Mouse (Mus musculus) embryonic facial prominence, embryonic 15.5 days (tissue): ENCODE results near the gene Cnksr1. TPM values are rescaled to one million over a fixed set of nuclear protein-coding genes. Genes with fewer than 3 reads are reported as not detected.

Experiments
- ATAC-seq: fragments of 200-750 bp; cut with Nextera tagmentation; 2 replicates; pipeline ENCODE4 v1.8.0; 2017; ENCODE audit warnings: low read depth, moderate TSS enrichment; ENCODE audit not compliant: insufficient number of reproducible peaks, low FRiP score, low TSS enrichment
- H3K27ac ChIP-seq: fragments of 300-500 bp; sonication (generic); replicated peaks from 2 replicates; pipeline ENCODE4 v1.5.1; 2015; ENCODE audit warnings: mild to moderate bottlenecking, inconsistent platforms
- H3K27me3 ChIP-seq: fragments of 300-500 bp; sonication (generic); 2 replicates; pipeline ENCODE4 v1.6.1; 2015; ENCODE audit warnings: inconsistent platforms
- H3K36me3 ChIP-seq: fragments of 300-500 bp; sonication (generic); 2 replicates; pipeline ENCODE4 v1.6.1; 2015; ENCODE audit warnings: mild to moderate bottlenecking, inconsistent platforms
- H3K4me1 ChIP-seq: fragments of 300-500 bp; sonication (generic); 2 replicates; pipeline ENCODE4 v1.6.1; 2015; ENCODE audit warnings: inconsistent platforms
- H3K4me2 ChIP-seq: fragments of 300-500 bp; sonication (generic); replicated peaks from 2 replicates; pipeline ENCODE4 v1.6.1; 2015; ENCODE audit warnings: mild to moderate bottlenecking, inconsistent platforms
- H3K4me3 ChIP-seq: fragments of 300-500 bp; sonication (generic); replicated peaks from 2 replicates; pipeline ENCODE4 v1.5.1; 2015; ENCODE audit warnings: mild to moderate bottlenecking, inconsistent platforms
- H3K9ac ChIP-seq: fragments of 300-500 bp; sonication (generic); 2 replicates; pipeline ENCODE4 v1.6.1; 2015; ENCODE audit warnings: inconsistent platforms
- H3K9me3 ChIP-seq: fragments of 300-500 bp; sonication (generic); replicated peaks from 2 replicates; pipeline ENCODE4 v1.6.1; 2016; ENCODE audit warnings: inconsistent platforms
- WGBS: fragments of 180-500 bp; shearing (Covaris S2); methylation state at CpG from one replicate; pipeline ENCODE4 v1.1.7; 2015; 5-methylcytosine and 5-hydroxymethylcytosine counted together
- polyA plus RNA-seq: library from polyadenylated mRNA; unstranded; fragments of >200 nt; fragmentation: Nextera tagmentation; extraction: Ambion mirVana; gene quantifications from 2 replicates; pipeline ENCODE4 v1.2.1, GENCODE M21; 2015

The Cnksr1 gene
- polyA plus RNA-seq, 1 experiment from 2014 or later = 6.7 TPM

DNA sequence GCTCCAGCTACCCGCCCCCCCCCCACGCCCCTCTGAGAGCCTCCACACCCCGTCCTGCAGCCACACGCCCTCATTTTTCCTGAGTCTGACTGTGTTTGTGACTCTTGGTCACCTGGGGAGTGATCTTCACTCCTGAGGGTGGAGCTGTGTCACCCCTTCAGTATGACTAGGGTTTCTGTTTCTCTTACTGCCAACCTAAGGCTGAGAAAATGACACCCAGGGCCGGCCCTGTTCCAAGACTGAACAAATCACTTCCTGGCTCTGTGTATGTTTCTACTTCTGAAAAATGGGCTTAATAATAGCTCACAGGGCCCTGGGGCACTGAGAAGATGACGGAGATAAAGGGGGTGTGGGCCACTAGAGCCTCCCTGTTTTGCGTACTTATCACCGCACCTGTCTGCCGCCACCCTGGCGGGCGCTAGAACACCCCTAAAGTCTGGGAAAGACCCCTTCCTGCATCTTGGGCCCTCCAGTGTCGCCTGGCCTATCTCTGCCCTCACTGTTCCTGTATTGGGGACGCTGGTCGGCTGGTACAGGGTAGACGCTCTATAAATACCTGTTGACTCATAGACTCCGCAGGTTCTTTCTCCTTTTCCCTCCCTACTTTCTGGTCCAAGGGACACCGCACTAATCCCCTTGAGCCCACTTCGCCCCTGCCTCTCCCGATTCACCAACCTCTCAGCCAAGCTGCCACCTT lies 469 bp downstream of the Cnksr1 start:
- H3K27ac ChIP-seq = peak overlapping the region; percentile 29; the same call in 1 of the 2 replicates
- H3K4me3 ChIP-seq = peak overlapping the region; percentile 38
- WGBS = 14% methylated on average over 19 of the region's 19 CpGs
- H3K9ac ChIP-seq = 0 out of 2 replicates have a peak overlapping the region, but pooled peaks have one; percentile 13
- H3K4me2 ChIP-seq = peak overlapping the region; percentile 53
- peaks cover 14% of the 10 kb centered on the region for H3K4me1 ChIP-seq
- no peaks in the 10 kb centered on the region for H3K36me3 ChIP-seq
- H3K27me3 ChIP-seq = peaks cover 14% of the 10 kb centered on the region
- ATAC-seq = no peak
- H3K9me3 ChIP-seq = no peaks in the 10 kb centered on the region

DNA sequence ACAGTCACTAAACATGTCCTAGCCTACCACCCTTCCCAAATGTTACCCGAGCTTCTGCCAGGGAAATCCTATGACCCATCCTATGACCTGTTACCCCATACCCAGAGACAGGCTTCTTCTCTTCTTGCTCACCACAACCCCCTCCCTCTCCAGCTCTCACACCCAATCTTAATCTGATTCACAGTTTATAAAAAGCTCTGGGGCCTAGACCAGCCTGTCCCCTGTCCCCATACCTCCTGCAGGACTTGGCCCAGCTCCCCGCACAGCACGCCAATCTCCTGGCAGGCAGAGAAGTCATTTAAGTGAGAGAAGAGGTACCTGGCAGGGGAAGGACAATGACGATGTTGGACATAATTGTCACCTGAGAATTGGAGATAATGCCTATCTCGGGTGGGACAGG lies 3.3 kb downstream of the Cnksr1 start:
- H3K36me3 ChIP-seq = no peaks in the 10 kb centered on the region
- no peak overlapping the region for H3K4me3 ChIP-seq
- H3K9ac ChIP-seq = no peak overlapping the region
- no peak for ATAC-seq
- H3K27me3 ChIP-seq = peaks cover 14% of the 10 kb centered on the region
- 74% methylated on average over 5 of the region's 5 CpGs for WGBS
- H3K27ac ChIP-seq = no peak overlapping the region
- H3K4me1 ChIP-seq = peaks cover 14% of the 10 kb centered on the region
- H3K4me2 ChIP-seq = no peak overlapping the region
- H3K9me3 ChIP-seq = no peaks in the 10 kb centered on the region

GRCm38 (mm10) chr4:134230431-134230830 lies 7.8 kb downstream of the Cnksr1 start:
- 32% methylated on average over 8 of the region's 8 CpGs for WGBS

DNA sequence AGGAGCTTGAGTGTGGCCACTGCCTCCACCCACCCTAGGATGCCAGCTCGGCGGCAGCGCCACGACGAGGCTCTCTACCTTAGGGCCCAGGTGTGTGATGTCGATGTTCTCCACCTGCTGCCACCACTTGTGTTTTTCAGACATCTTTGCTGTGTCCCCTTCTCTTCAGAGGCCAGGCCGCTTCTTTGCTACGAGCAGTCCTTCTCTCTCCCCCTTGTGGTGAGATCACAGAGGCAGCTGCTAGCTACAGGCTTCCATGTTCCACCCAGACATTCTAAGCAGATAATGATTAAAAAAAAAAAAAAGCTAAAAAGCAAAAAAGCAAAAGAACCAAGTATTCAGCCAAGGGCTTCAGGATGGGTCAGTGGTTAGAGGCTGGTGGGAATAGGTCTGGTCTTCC lies 11.0 kb downstream of the Cnksr1 start, which contains the start of gene Catsper4:
Gene Catsper4 (minus strand): TSS at position 190 of the 400 bp plus-strand sequence.
- 69% methylated on average over 8 of the region's 8 CpGs for WGBS
- H3K4me1 ChIP-seq = no peaks in the 10 kb centered on the region
- H3K36me3 ChIP-seq = no peaks in the 10 kb centered on the region
- H3K27me3 ChIP-seq = no peaks in the 10 kb centered on the region
- no peak within 1 kb of the TSS for H3K9ac ChIP-seq
- no peak within 1 kb of the TSS for H3K4me2 ChIP-seq
- no peak for ATAC-seq
- no peak within 1 kb of the TSS for H3K27ac ChIP-seq
- H3K4me3 ChIP-seq = no peak within 1 kb of the TSS
- no peaks in the 10 kb centered on the region for H3K9me3 ChIP-seq

More at GRCm38 (mm10) chr4:134230431-134230830, 7.8 kb downstream of the Cnksr1 start:
- Histone ChIP-seq H3K27ac (no peak overlapping the region), H3K36me3 (no peaks in the 10 kb centered on the region), H3K4me3 (no peak overlapping the region), H3K9me3 (no peaks in the 10 kb centered on the region), H3K27me3 (no peaks in the 10 kb centered on the region), H3K4me2 (no peak overlapping the region), H3K9ac (no peak overlapping the region), H3K4me1 (no peaks in the 10 kb centered on the region)
- ATAC-seq = no peak

GRCm38 (mm10) chr4:134222793-134223600 lies 15.2 kb downstream of the Cnksr1 start:
- no peak overlapping the region for H3K27ac ChIP-seq
- H3K27me3 ChIP-seq = no peaks in the 10 kb centered on the region
- H3K4me2 ChIP-seq = no peak overlapping the region
- no peak for ATAC-seq
- WGBS = 56% methylated on average over 11 of the region's 11 CpGs
- H3K4me1 ChIP-seq = no peaks in the 10 kb centered on the region
- H3K9ac ChIP-seq = no peak overlapping the region
- no peaks in the 10 kb centered on the region for H3K36me3 ChIP-seq
- no peaks in the 10 kb centered on the region for H3K9me3 ChIP-seq
- no peak overlapping the region for H3K4me3 ChIP-seq

DNA sequence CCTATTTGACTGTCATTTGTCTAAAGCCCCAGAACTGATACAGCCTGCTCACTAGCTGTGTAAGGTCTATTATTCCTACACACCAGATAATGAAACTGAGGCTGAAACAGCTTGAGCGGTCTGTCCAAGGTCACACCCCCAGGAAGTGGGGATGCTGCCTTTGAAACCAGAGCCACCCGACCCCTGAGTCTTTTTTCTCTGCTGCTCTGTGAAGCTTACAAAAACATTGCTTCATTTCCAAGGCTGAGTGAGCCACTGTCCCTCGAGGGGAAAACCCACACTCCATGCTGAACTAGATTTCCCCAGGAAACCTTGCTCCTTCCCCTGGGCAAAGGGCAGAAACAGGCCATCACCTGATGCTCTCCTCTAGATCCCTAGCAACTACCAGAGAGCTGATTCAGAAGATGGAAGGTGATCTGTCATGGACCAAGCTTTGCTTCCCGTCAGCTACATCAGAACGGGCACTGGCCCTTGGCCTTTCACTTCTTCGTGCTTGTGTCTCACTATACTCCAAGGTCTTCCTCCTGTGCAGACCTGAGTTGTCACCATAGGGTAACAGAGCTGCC lies 31.6 kb downstream of the Cnksr1 start:
- peaks cover 3% of the 10 kb centered on the region; the same call in 1 of the 2 replicates for H3K27me3 ChIP-seq
- H3K36me3 ChIP-seq = no peaks in the 10 kb centered on the region
- no peak overlapping the region for H3K4me3 ChIP-seq
- H3K27ac ChIP-seq = no peak overlapping the region
- no peak overlapping the region for H3K4me2 ChIP-seq
- H3K4me1 ChIP-seq = no peaks in the 10 kb centered on the region
- H3K9me3 ChIP-seq = no peaks in the 10 kb centered on the region
- ATAC-seq = no peak
- H3K9ac ChIP-seq = no peak overlapping the region
- WGBS = 41% methylated on average over 6 of the region's 6 CpGs

- Histone ChIP-seq H3K9me3 (no peaks in the 10 kb centered on the region), H3K4me2 (no peak overlapping the region), H3K36me3 (no peaks in the 10 kb centered on the region), H3K27ac (no peak overlapping the region), H3K27me3 (no peaks in the 10 kb centered on the region), H3K9ac (no peak overlapping the region), H3K4me1 (no peaks in the 10 kb centered on the region), H3K4me3 (no peak overlapping the region)
- 72% methylated on average over 17 of the region's 17 CpGs for WGBS
- ATAC-seq = no peak
These were observed 34.8 kb downstream of the Cnksr1 start for GRCm38 (mm10) chr4:134203340-134203896.

DNA sequence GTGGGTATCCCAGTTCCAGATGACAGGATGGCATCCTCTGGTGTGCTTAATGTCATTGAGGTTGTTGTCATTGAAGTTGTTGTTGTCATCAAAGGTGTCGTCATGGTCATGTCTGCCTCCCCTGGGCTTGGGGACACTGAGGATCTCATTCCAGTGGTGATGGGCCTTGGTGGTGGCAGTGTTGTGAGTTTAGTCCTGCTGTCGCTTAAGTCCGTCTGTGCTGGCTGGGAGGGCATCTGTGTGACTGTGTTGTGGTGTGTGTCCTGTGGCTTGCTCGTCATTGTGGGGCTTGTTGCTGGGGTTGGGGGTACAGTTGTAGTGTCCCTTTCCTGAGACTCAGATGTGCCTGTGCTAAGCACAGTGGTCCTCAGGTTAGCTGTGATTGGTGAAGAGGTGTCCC lies 35.3 kb downstream of the Cnksr1 start, which contains the start of gene Gm7534:
Gene Gm7534 (minus strand): TSS at position 101 of the 400 bp plus-strand sequence.
- Histone ChIP-seq H3K4me1 (no peaks in the 10 kb centered on the region), H3K9me3 (no peaks in the 10 kb centered on the region), H3K27ac (no peak within 1 kb of the TSS), H3K36me3 (no peaks in the 10 kb centered on the region), H3K4me2 (no peak within 1 kb of the TSS), H3K27me3 (no peaks in the 10 kb centered on the region), H3K9ac (no peak within 1 kb of the TSS), H3K4me3 (no peak within 1 kb of the TSS)
- 95% methylated on average over 4 of the region's 4 CpGs for WGBS
- no peak for ATAC-seq

- H3K27me3 ChIP-seq = no peaks in the 10 kb centered on the region
- no peak overlapping the region for H3K9ac ChIP-seq
- no peaks in the 10 kb centered on the region for H3K36me3 ChIP-seq
- ATAC-seq = no peak
- no peaks in the 10 kb centered on the region for H3K9me3 ChIP-seq
- H3K4me1 ChIP-seq = no peaks in the 10 kb centered on the region
- no peak overlapping the region for H3K4me3 ChIP-seq
- 71% methylated on average over 2 of the region's 2 CpGs for WGBS
- H3K27ac ChIP-seq = no peak overlapping the region
- no peak overlapping the region for H3K4me2 ChIP-seq
These were observed 38.8 kb downstream of the Cnksr1 start for GRCm38 (mm10) chr4:134199371-134199770.

GRCm38 (mm10) chr4:134186268-134186667 lies 51.9 kb downstream of the Cnksr1 start:
- Histone ChIP-seq H3K27me3 (no peaks in the 10 kb centered on the region), H3K36me3 (no peaks in the 10 kb centered on the region), H3K9me3 (no peaks in the 10 kb centered on the region), H3K27ac (peak overlapping the region; percentile 84), H3K4me1 (peaks cover 10% of the 10 kb centered on the region), H3K9ac (peak overlapping the region; percentile 47), H3K4me2 (peak overlapping the region; percentile 83), H3K4me3 (peak overlapping the region; percentile 70)
- ATAC-seq = no peak
- WGBS = under 1% methylated on average over 22 of the region's 22 CpGs

DNA sequence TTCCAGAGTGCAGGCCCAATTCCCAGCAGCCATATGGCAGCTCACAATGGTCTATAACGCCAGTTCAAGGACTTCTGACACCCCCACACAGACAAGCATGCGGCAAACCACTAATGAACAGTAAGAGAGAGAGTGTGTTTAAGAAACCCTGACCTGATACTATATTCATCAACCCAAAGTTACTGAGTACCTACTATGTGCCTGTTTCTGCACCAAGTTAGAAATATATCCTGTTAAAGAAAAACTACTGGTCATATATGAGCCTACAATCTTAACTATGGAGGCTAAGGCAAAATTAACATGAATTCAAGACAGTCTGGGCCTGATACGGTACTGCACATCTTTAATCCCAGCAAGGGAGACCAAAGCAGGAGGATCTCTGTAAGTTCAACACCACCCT lies 52.6 kb downstream of the Cnksr1 start:
- no peaks in the 10 kb centered on the region for H3K27me3 ChIP-seq
- 82% methylated on average over 3 of the region's 3 CpGs for WGBS
- peak overlapping the region; percentile 70 for H3K4me3 ChIP-seq
- H3K36me3 ChIP-seq = peaks cover 3% of the 10 kb centered on the region; the same call in 1 of the 2 replicates
- no peak overlapping the region for H3K27ac ChIP-seq
- peak overlapping the region; percentile 47 for H3K9ac ChIP-seq
- H3K4me2 ChIP-seq = peak overlapping the region; percentile 83
- peaks cover 10% of the 10 kb centered on the region for H3K4me1 ChIP-seq
- no peak for ATAC-seq
- no peaks in the 10 kb centered on the region for H3K9me3 ChIP-seq
